Mouse (Mus musculus) E14TG2a.4 (cell line): Measurements from ENCODE around the gene Arhgap23.

Source experiments
- CTCF ChIP-seq: conservative IDR thresholded peaks from 2 replicates; pipeline ENCODE4 v1.5.1; 2014; ENCODE audit warnings: low read length
- POU5F1 ChIP-seq: IDR thresholded peaks from 2 replicates; pipeline ENCODE4 v1.6.1; 2014; ENCODE audit warnings: low read length, borderline replicate concordance

DNA sequence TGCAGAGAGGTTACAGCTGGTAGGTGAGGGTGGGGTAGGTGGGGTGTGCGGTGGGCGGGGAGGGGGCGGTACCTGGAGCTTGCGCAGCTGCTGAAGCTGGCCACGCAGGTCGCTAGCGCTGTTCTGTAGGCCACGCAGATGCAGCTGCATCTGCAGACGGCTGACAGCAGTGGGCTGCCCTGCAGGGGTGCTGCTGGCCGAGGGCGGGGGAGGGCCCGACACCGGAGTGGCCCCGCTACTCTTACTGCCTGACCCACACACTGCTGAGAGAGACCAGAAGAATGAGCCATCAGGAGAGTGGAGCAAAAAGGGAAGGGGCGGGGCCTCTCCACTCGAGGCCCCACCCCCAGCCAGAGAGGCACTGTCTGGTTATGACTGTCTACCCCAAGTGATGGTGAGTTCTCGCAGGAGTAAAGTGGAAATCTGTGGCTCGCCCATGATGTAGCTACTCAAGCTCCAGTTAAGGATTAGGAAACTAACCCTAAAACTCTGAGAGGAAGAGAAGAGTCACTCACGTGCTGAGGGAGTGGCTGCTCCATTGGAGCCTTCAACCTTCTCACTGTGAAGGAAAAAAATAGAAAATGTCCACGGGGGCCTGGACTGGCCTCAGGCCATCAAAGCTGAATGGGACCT lies 117.7 kb downstream of the Arhgap23 start:
- TF ChIP-seq CTCF (no peak), POU5F1 (no peak)
